Mouse (Mus musculus) left cerebral cortex, postnatal 4 days (tissue): ENCODE results near the gene Zbtb14. TPM values are rescaled to one million over a fixed set of nuclear protein-coding genes. Genes with fewer than 3 reads are reported as not detected.

Source experiments
- DNase-seq: peaks from one replicate; pipeline ENCODE4 v3.0.0-alpha.2; 2022
- intact Hi-C: fragments of 180-260 bp; cut with DNase I; formaldehyde crosslinking; loops from one replicate; pipeline ENCODE4 v1.15.1; 2025
- total RNA-seq, 2 experiments: library from RNA; stranded (reverse); gene quantifications; 2 replicates each; pipeline ENCODE4 v1.2.3; 2021

The Zbtb14 gene
- total RNA-seq = 10 to 100 TPM; 25.4 to 26.8 TPM

- intact Hi-C loops = no loop called here
- DNase-seq = peak; percentile 96
Measured at GRCm38 (mm10) chr17:69382511-69383100, at the start of gene Zbtb14. TSS of gene Zbtb14 (plus strand) at chr17:69383050.

GRCm38 (mm10) chr17:69346056-69346455 is 36.8 kb upstream of the Zbtb14 start:
- DNase-seq = no peak
- intact Hi-C loops = loop anchor here (10.0 kb wide), 3 partner anchors 191 to 461 kb away; no protein-coding TSS in a partner anchor

- DNase-seq = peak; percentile 36
- intact Hi-C loops = loop anchor here (10.0 kb wide), 3 partner anchors 194 to 464 kb away; no protein-coding TSS in a partner anchor
Measured at GRCm38 (mm10) chr17:69349014-69349531, 33.8 kb upstream of the Zbtb14 start.

- DNase-seq = peak; percentile 59
- intact Hi-C loops = no loop called here
Measured at GRCm38 (mm10) chr17:69365049-69365448, 17.8 kb upstream of the Zbtb14 start.

GRCm38 (mm10) chr17:69380838-69381237 is 2.0 kb upstream of the Zbtb14 start:
- DNase-seq = no peak
- intact Hi-C loops = no loop called here

GRCm38 (mm10) chr17:69383201-69383940 is 521 bp downstream of the Zbtb14 start:
- peak; percentile 82 for DNase-seq
- intact Hi-C loops = no loop called here

- no peak for DNase-seq
- intact Hi-C loops = no loop called here
Measured at GRCm38 (mm10) chr17:69383941-69384665, 1.3 kb downstream of the Zbtb14 start.

- DNase-seq = no peak
- intact Hi-C loops = no loop called here
Measured at GRCm38 (mm10) chr17:69396147-69397033, 13.5 kb downstream of the Zbtb14 start.

- intact Hi-C loops = no loop called here
- no peak for DNase-seq
Measured at GRCm38 (mm10) chr17:69397163-69397562, 14.3 kb downstream of the Zbtb14 start.

GRCm38 (mm10) chr17:69398092-69398491 is 15.2 kb downstream of the Zbtb14 start:
- intact Hi-C loops = no loop called here
- DNase-seq = no peak

- intact Hi-C loops = no loop called here
- no peak for DNase-seq
Measured at GRCm38 (mm10) chr17:69401146-69401545, 18.3 kb downstream of the Zbtb14 start.

GRCm38 (mm10) chr17:69416163-69416562 is 33.3 kb downstream of the Zbtb14 start:
- intact Hi-C loops = no loop called here

GRCm38 (mm10) chr17:69416920-69417661 is 34.2 kb downstream of the Zbtb14 start:
- peak; percentile 95 for DNase-seq
- intact Hi-C loops = no loop called here

More at GRCm38 (mm10) chr17:69416163-69416562, 33.3 kb downstream of the Zbtb14 start:
- no peak for DNase-seq

GRCm38 (mm10) chr17:69417724-69418373 is 35.0 kb downstream of the Zbtb14 start:
- intact Hi-C loops = no loop called here
- no peak for DNase-seq

- intact Hi-C loops = no loop called here
- no peak for DNase-seq
Measured at GRCm38 (mm10) chr17:69421592-69421991, 38.7 kb downstream of the Zbtb14 start.

- DNase-seq = no peak
- intact Hi-C loops = no loop called here
Measured at GRCm38 (mm10) chr17:69437836-69438235, 55.0 kb downstream of the Zbtb14 start.

GRCm38 (mm10) chr17:69438486-69438885 is 55.6 kb downstream of the Zbtb14 start:
- DNase-seq = no peak
- intact Hi-C loops = no loop called here

- intact Hi-C loops = no loop called here
- DNase-seq = peak; percentile 63
Measured at GRCm38 (mm10) chr17:69438990-69439491, 56.2 kb downstream of the Zbtb14 start, which contains the start of gene Akain1. TSS of gene Akain1 (plus strand) at chr17:69439326.
